Mouse (Mus musculus) embryo, embryonic 9.5 days (tissue): ENCODE measurements around the gene Btg2.

Experiments used
- DNase-seq: peaks from one replicate; pipeline ENCODE4 v3.0.0-alpha.2; 2017; ENCODE audit errors: extremely low spot score

Btg2 gene

GRCm38 (mm10) chr1:134078061-134078795, 692 bp downstream of the Btg2 start:
- no peak for DNase-seq

GRCm38 (mm10) chr1:134077389-134078060, 1.4 kb downstream of the Btg2 start:
- DNase-seq, result no peak

DNA sequence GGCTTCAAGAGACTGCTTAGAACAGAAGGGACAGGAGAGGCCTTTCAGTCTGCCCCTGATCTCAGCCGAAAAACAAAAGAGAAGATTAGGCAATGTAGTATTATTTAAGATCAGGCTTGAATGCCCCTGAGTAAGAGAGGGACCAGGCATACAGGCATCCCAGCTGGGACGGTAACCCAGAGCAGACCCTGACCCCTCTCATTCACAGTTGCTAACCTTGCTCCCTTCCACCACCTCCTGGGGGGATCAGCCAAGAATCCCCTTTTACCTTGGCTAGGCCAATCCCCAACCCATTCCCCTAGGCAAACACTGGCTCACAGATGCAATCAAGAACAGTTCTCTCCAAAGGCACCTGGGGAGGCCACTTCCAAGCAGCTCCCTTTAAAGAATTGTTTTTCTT, 2.1 kb downstream of the Btg2 start:
- DNase-seq, result no peak

DNA sequence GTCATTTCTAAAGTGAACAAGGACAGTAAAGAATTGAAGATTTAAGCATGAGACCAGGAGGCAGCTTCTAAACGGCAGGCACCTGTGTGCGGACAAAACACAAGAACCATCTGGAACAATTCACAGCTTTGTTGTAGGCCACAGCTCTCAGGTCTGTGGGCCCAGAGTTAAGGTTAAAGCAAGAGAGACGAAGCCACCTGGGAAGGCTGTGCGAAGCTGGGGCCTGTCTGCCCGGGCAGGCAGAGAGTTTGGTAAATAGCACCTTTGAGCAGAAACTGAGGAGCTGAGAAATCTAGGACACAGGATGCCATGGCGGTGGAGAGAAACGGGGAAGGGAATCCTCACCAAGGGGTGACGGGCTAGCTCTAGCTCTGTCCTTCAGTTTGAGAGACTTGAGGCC, 3.4 kb downstream of the Btg2 start:
- no peak for DNase-seq

- DNase-seq, result no peak
Observed at GRCm38 (mm10) chr1:134074606-134075005, 4.3 kb downstream of the Btg2 start.

DNA sequence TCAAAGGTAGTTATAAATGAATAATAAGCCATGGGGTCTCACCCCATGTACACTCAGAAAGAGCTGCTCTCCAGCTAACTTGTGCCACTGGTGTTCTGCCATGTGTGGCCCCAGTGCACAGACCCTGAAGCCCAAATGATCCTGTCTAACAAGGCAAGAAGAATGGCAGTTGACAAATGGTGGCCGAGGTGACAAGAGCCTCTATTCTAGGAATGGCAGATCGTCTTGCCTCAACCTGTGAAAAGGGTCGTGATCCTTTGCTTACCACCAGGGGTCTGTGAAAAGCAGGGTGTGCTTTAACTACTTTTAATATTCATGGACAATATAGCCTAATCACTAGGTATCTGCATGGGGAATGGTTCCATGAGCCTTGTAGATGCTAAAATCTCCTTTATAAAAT, 4.7 kb downstream of the Btg2 start:
- DNase-seq, result no peak

- DNase-seq, result no peak
Observed at GRCm38 (mm10) chr1:134073658-134074057, 5.3 kb downstream of the Btg2 start.

GRCm38 (mm10) chr1:134073061-134073564, 5.8 kb downstream of the Btg2 start:
- DNase-seq, result no peak

DNA sequence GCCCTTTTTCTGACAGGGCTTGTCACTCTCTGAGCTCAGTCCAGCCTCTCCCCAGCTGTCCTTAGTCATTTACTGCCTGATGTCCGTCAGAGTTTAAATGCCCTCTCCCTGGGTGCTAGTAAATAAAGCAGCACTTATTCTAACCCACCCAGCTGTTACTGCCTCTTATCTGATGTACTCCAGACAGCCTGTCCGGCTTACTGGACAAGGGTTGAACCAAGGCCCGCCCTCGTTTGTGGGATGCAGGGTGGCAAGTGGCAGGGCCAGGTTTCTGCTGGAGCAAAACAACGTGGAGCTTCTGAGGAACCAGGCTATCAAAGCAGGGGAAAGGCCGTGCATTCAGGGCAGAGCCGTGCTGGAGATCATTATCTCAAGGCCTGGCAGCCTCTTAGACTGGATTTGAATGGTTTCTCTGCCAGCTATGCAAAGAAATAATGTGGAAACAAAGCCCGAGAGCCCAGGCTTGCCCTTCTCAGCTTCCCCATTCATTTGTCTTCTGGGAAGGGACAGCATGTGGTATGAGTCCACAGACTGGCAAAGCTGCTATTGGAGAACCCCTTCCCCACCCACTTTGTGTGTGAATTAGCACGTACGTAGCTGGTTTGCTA, 7.4 kb downstream of the Btg2 start:
- DNase-seq, result no peak

- no peak for DNase-seq
Observed at GRCm38 (mm10) chr1:134070099-134070669, 8.7 kb downstream of the Btg2 start.

DNA sequence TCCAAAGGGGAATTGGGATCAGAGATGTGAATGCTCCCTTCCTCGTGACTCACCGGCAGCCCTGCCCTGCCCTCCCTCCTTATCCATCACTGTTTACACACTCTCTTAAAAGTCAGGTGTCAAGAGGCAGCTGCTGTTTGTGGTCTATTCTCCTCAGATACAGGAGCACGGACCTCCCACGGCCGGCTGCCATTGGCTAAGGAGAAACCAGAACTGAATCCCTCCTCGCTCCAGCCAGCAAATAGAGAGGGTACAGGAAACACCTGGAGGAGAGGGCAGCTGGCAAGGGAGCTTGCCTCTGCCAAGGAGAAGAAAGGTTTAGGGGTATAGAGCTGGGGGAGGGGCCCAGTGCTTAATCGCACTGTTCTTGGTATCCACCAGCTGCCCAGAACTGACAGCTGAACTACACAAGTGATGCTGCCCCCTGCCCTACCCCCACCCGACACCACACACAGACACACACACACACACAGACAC, 11.7 kb downstream of the Btg2 start:
- no peak for DNase-seq

DNA sequence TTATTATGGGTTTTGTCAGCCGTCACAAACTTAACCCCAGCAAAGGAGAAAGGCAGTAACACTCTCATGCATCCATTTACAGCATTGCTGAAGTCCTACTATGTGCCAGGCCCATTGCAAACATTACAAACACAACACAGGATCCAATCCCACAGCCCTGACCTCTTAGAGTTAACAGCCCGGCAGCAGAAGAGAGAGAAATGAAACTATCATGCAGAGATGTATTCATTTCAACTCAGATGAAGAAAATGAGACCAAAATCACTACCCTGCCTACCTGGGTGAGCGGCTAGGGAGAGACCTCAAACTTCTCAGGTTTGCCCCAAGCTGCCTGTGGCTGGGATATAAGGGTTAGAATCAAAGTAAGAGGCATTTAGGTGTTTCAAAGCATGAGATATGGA, 12.4 kb downstream of the Btg2 start:
- no peak for DNase-seq

GRCm38 (mm10) chr1:134065241-134065809, 13.6 kb downstream of the Btg2 start:
- DNase-seq, result no peak

- DNase-seq, result no peak
Observed at GRCm38 (mm10) chr1:134064296-134064831, 14.6 kb downstream of the Btg2 start.

DNA sequence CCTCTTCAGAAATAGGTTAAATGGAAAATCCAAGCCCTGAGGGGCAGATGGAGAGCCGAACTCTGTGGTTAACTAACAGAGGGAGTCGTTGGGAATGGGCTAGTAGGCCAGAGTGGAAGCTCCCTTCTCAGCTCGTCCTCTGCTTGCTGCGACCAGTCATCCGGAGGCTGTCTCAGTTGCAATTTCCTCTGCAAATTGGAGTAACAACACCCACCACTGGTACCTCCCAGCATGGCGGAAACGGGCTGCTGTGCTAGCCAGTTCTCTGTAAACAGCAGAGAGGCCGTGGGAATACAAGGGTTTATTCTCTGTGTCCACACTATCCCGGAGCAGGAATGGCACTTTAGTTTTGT, 15.2 kb downstream of the Btg2 start:
- no peak for DNase-seq

DNA sequence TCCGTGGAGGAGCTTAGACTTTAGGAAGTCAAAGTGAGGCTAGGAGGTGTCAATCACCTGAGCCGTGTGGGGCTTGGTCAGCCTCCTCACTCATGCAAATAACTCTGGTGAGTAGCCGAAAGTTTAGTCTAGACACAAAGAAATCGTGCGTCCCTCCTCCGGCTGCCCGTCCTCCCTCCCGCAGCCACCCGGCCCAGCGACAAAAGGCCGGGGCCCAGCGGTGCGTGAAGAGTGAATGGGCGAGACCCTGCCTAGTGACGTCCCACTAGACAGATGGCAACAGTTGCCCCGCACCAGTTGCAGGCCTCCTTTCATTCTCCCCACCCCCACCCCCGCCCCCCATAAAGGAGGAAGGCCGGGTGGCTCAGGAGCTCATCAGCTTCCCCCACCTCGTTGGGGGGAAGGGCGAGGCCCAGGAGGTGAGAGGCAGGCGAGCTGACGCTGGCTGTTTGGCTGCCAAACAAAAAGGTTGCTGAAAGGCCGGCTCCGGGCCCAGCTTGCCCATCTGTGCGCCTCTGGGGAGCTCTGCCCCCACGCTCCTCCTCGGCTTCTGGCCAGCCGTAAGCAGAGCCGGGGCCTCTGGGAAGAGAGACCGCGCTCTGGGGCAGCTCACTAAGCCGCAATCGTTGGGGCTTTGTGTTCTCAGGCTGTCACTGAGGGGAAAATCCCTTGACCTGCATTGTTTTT, 15.7 kb downstream of the Btg2 start:
- DNase-seq, result peak; percentile 88

DNA sequence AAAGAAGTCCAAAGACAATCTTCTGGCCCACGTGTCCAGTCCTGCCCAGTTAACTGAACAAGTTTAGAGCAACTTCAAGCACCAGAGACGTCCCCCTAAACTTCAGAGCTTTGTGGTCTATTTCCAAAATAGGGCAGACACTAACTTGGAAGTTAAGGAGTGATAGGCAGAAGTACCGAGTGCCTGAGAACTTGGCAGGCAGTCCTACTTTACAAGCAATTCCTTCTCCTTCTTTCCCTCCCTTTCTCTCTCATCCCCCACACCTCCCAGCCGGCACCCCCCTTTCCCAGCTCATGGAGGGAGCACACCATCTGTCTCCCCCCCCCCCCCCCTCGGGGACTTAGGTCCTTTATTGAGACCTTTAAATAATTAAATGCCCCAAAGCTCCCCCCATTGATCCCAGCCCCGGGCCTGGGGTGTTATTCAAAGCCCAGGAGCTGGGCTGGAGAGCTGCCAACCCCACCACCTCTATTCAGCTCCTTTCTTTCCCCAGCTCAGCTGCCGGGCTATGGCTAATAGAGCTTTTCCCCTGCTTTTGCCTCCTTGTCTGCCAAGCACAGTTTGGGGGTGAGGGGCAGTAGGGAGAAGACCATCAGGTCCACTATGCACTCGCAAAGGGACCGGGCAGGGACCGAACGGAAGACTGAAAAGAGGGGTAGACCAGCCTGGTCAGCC, 16.4 kb downstream of the Btg2 start:
- no peak for DNase-seq

- no peak for DNase-seq
Observed at GRCm38 (mm10) chr1:134061915-134062314, 17.0 kb downstream of the Btg2 start.

- DNase-seq, result peak; percentile 89
Observed at GRCm38 (mm10) chr1:134060849-134061569, 17.9 kb downstream of the Btg2 start.
